8 mouse cellular contexts compared by ENCODE assay signal in the genomic region with DNA sequence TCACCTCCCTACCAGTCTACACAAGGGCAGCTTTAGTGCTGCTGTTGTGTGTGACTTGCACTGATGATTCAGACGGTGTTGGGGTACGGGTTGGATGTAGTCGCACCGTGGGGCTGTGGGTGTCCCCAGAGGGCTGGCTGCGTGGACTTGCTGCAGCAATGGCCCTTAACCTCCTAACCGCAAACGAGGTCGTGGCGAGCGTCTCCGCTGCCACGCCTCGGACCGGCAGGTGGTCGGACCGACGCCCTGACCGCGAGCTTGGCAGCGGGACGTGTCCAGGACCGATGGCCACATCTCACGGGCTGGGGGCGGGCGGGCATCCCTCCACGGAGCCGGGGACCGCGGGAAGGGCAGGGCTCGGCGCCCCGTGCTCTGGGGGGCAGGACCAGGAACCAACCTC. TPM values are rescaled to one million over a fixed set of nuclear protein-coding genes. Genes with fewer than 3 reads are reported as not detected.
DNase-seq lines count a peak whose midpoint lies in the region; ATAC-seq and TF ChIP-seq lines count a peak whose summit lies in the region.

No protein-coding gene starts in this region.

- ATAC-seq in forebrain, embryonic 15.5 days (replicated peaks) = peak; percentile 77
- ATAC-seq in intestine, embryonic 16.5 days = peak; percentile 65
- ATAC-seq in liver, embryonic 16.5 days (ENCODE audit: low read depth) = peak; percentile 38

- H3K4me1 ChIP-seq in forebrain, embryonic 15.5 days = peaks cover 23% of the 10 kb centered on the region
- H3K4me1 ChIP-seq in intestine, embryonic 16.5 days (ENCODE audit: control insufficient read depth, insufficient read depth, low read length) = 0 out of 2 replicates have a peak, but pooled peaks cover 6% of the 10 kb centered on the region
- peaks cover 17% of the 10 kb centered on the region for H3K4me1 ChIP-seq in liver, embryonic 16.5 days (ENCODE audit: control insufficient read depth, low read depth, low read length)

- peaks cover 8% of the 10 kb centered on the region; the same call in 1 of the 2 replicates for H3K36me3 ChIP-seq in forebrain, embryonic 15.5 days
- no peaks in the 10 kb centered on the region for H3K36me3 ChIP-seq in intestine, embryonic 16.5 days (ENCODE audit: control insufficient read depth, insufficient read depth, low read length)
- no peaks in the 10 kb centered on the region; the same call in 1 of the 2 replicates for H3K36me3 ChIP-seq in liver, embryonic 16.5 days (ENCODE audit: control insufficient read depth, insufficient read depth)

- intact Hi-C loops in gastrocnemius, adult 2 months (cut with DNase I) = loop anchor here (2.0 kb wide), 1 partner anchor 68 kb away; a partner anchor contains a TSS

- H3K4me3 ChIP-seq in gastrocnemius, adult 2 months = peak overlapping the region; percentile 89
- peak overlapping the region; percentile 84 for H3K4me3 ChIP-seq in forebrain, embryonic 15.5 days
- peak overlapping the region; percentile 93 for H3K4me3 ChIP-seq in intestine, embryonic 16.5 days (ENCODE audit: low read length)
- peak overlapping the region; percentile 81 for H3K4me3 ChIP-seq in liver, embryonic 16.5 days (ENCODE audit: low read depth, low read length)

- no peaks in the 10 kb centered on the region for H3K27me3 ChIP-seq in forebrain, embryonic 15.5 days
- H3K27me3 ChIP-seq in intestine, embryonic 16.5 days (replicated peaks; ENCODE audit: control insufficient read depth, insufficient read depth, low read length) = no peaks in the 10 kb centered on the region
- no peaks in the 10 kb centered on the region for H3K27me3 ChIP-seq in liver, embryonic 16.5 days (ENCODE audit: control insufficient read depth, insufficient read depth, low read depth, low read length)

- WGBS in forebrain, embryonic 15.5 days = 0% methylated on average over 32 of the region's 32 CpGs
- under 1% methylated on average over 32 of the region's 32 CpGs for WGBS in intestine, embryonic 16.5 days
- WGBS in liver, embryonic 16.5 days (ENCODE audit: insufficient replicate concordance) = under 1% methylated on average over 32 of the region's 32 CpGs

- H3K27ac ChIP-seq in gastrocnemius, adult 2 months = peak overlapping the region; percentile 95
- H3K27ac ChIP-seq in forebrain, embryonic 15.5 days (replicated peaks) = peak overlapping the region; percentile 98
- peak overlapping the region; percentile 92 for H3K27ac ChIP-seq in intestine, embryonic 16.5 days (ENCODE audit: low read length)
- peak overlapping the region; percentile 88 for H3K27ac ChIP-seq in liver, embryonic 16.5 days (ENCODE audit: low read length)

- no peaks in the 10 kb centered on the region for H3K9me3 ChIP-seq in forebrain, embryonic 15.5 days
- H3K9me3 ChIP-seq in intestine, embryonic 16.5 days (ENCODE audit: control insufficient read depth, low read length) = no peaks in the 10 kb centered on the region
- H3K9me3 ChIP-seq in liver, embryonic 16.5 days (replicated peaks; ENCODE audit: control insufficient read depth, low read length) = peaks cover 2% of the 10 kb centered on the region; the same call in 1 of the 2 replicates

- no peak for TF ChIP-seq CTCF in gastrocnemius, adult 2 months (IDR thresholded peaks at IDR 0.05)

- H3K4me2 ChIP-seq in forebrain, embryonic 15.5 days (replicated peaks) = peak overlapping the region; percentile 59
- H3K4me2 ChIP-seq in intestine, embryonic 16.5 days (ENCODE audit: low read depth, low read length) = peak overlapping the region; percentile 93
- H3K4me2 ChIP-seq in liver, embryonic 16.5 days (ENCODE audit: low read depth, low read length) = peak overlapping the region; percentile 81

- DNase-seq in gastrocnemius, adult 2 months = peak; percentile 57
- DNase-seq in gastrocnemius, postnatal 4 days (ENCODE audit: low spot score in 2 of 2) = no peak
- DNase-seq in A20 (ENCODE audit: low read depth, low spot score) = peak; percentile 77
- DNase-seq in brain, adult 2 months (ENCODE audit: low read depth, low spot score) = peak; percentile 75
- peak; percentile 61 for DNase-seq in retina, embryonic 14.5 days (ENCODE audit: low spot score)

- H3K9ac ChIP-seq in forebrain, embryonic 15.5 days (replicated peaks) = peak overlapping the region; percentile 75
- peak overlapping the region; percentile 88 for H3K9ac ChIP-seq in intestine, embryonic 16.5 days (ENCODE audit: low read depth, low read length)
- peak overlapping the region; percentile 88 for H3K9ac ChIP-seq in liver, embryonic 16.5 days (ENCODE audit: low read depth, low read length)

RNA-seq across cellular contexts. Expression of a gene that starts 0.7 kb away (rescaled TPM):
- total RNA-seq in gastrocnemius, adult 2 months (2021) = 10 to 100 TPM in 1 of 2 experiments, 1 to 10 TPM in 1; 6.9 to 11.9 TPM
- 10 to 100 TPM; 22.8 to 27.9 TPM for total RNA-seq in gastrocnemius, postnatal 4 days (2021)
- polyA plus RNA-seq in forebrain, embryonic 15.5 days (2015; fragmentation: Nextera tagmentation; extraction: Ambion mirVana) = 44.2 and 44.9 TPM in 2 replicates
- polyA plus RNA-seq in intestine, embryonic 16.5 days (2015; fragmentation: Nextera tagmentation; extraction: Ambion mirVana) = 19.8 and 20.1 TPM in 2 replicates
- 18.4 and 18.5 TPM in 2 replicates for polyA plus RNA-seq in liver, embryonic 16.5 days (2015; fragmentation: Nextera tagmentation; extraction: Ambion mirVana)

Comparison
In these comparisons a context has a peak if more than half of its experiments do, and no peak if none do; other contexts are left out.
1. DNase-seq: peak in gastrocnemius, adult 2 months (single experiment), A20 (single experiment), brain, adult 2 months (single experiment) and retina, embryonic 14.5 days (single experiment); none in gastrocnemius, postnatal 4 days (0 of 2).
2. Peak in every context shown above with its lines, with median percentiles within 50 percentile points of each other: H3K27ac ChIP-seq, H3K4me3 ChIP-seq, ATAC-seq, H3K4me2 ChIP-seq and H3K9ac ChIP-seq.